Mouse (Mus musculus): ENCODE data around the gene Ifi213.
"Not testable (repeated sequence)": the region's sequence is repeated elsewhere in the genome, so short reads cannot be mapped to it uniquely, and the experiment has no call there.

Gene Ifi213

GRCm38 (mm10) chr1:173598838-173599494 lies at the start of gene Ifi213:
Ifi213 (minus strand) TSS chr1:173599274.
- DNase-seq (ENCODE audit: low spot score), result not testable (repeated sequence)

DNA sequence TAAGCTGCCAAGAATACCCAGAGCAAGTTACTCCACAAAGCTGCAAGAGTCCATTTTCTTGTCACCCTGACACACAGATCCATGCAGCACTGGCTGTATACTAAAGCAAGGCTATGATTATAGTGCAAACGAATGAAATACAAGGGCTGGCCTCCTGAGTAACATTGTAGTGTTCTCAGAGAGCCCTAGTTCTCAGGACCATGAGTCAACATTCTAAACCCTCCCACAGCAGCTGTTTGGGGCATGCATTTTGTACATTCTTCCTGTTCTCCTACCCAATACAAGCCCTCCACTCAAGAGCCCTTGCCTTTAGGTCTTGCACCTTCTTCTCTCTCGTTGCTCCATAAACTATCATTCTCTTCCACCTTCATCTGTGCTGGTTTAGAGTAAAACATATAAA lies 46.3 kb upstream of the Ifi213 start:
- no peak for DNase-seq (ENCODE audit: low spot score)

DNA sequence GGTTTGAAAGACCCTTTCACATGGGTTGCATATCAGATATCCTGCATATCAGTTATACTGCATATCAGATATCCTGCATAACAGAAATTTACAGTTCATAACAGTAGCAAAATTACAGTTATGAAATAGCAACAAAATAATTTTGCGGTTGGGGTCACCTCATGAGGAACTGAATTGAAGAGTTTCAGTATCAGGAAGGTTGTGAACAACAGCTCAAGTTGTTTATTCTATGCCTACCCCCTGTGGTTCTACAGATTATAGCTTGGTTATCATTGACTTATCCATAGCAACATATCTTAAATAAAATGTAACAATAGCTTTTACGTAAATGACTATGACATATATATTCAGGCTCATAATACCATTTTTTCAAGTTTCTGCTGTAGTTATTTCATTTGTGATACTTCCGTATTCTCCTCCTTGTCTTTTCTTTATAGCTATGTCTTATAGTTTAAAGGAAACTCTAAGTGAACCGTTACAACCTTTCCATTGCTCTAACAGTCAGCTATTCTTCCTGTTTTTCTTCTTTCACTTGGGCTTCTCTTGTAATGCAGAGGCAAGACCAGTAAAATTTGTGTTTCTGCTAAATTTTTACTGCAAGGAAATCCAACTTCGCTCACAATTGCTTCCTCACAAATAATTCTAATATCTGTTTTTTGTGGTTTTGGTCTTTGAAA lies 35.0 kb upstream of the Ifi213 start:
- DNase-seq (ENCODE audit: low spot score), result no peak

- DNase-seq (ENCODE audit: low spot score), result not testable (repeated sequence)
These were observed 31.5 kb upstream of the Ifi213 start, which contains the start of gene Ifi209 for GRCm38 (mm10) chr1:173630622-173631021. Ifi209 (plus strand) TSS chr1:173630917.

- DNase-seq (ENCODE audit: low spot score), result no peak
These were observed 27.6 kb upstream of the Ifi213 start for GRCm38 (mm10) chr1:173626686-173627085.

DNA sequence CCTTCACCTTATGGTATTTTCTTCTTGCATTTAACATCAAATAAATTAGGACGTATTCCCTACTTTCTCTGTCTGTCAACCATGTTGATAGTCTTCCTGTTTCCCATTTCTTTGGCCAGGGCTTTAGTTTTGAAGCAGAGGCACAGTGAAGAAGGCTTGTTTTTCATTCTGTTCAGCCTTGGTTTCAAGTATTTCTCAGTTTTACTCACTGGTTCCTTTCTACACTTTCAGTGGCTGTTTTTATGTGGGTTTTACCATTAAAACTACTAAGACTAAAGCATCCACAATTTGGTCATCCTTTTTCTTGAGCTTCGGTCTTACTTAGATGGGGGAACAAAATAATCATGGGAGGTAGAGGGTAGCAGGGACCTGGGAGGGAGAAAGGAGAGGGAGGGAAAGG lies 25.0 kb upstream of the Ifi213 start:
- no peak for DNase-seq (ENCODE audit: low spot score)

DNA sequence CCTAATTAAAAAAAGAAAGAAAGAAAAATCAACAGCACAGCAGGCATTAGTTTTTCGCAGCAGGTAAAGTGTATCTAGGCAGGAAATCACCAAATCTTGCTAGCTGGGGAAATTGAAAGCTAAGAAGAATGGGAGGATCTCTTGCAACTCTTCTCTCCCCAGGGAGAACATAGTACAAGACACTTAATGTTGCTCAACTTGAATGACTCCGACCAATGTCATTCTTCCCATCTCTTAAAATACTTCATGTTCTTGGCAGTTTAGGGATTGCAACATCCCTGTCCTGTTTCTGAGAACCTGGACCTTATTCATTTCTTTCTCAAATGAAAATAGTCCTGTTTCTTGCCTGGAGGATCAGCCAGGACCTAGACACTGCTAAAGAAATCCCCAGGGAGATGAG lies 23.1 kb upstream of the Ifi213 start:
- not testable (repeated sequence) for DNase-seq (ENCODE audit: low spot score)

DNA sequence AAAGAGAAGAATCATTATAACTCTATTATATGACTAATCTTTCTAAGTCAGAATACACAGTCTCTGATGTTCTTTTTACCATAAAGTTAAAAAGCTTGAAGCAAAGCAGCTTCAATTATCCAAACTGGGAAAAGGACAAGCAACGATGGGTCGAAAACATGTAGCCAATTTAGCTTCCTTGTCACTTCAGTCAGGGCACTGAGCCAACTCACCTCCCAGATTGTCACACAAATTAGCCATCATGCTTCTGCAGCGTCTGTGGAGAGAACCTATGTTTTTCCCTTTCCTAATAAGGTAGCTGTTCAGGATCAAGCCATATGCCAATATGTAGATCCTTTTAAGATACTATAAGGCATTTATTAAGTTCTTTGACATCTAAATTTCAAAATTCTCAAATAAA lies 11.2 kb upstream of the Ifi213 start:
- DNase-seq (ENCODE audit: low spot score), result not testable (repeated sequence)

GRCm38 (mm10) chr1:173589698-173590097 lies 9.4 kb downstream of the Ifi213 start:
- not testable (repeated sequence) for DNase-seq (ENCODE audit: low spot score)

GRCm38 (mm10) chr1:173579921-173580585 lies 19.0 kb downstream of the Ifi213 start:
- no peak for DNase-seq (ENCODE audit: low spot score)

DNA sequence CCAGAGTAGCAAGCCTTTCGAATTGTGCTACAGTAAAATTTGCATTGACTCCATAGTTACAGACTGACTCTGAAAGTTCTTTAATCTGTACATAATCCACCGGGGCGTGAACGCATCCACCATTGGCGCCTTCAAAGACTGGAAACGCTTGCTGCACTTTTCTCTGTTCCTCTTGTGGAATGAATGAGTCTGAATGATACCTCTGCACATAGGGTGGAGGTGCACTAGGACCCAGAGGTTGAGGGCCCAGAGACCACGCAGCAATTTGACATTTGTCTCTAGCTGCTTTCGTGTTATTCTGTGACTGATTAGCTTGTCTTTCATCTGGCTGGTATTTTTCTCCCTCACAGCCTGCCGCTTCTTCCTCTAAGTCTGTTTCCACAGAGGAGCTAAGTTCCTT lies 20.0 kb downstream of the Ifi213 start:
- no peak for DNase-seq (ENCODE audit: low spot score)

DNA sequence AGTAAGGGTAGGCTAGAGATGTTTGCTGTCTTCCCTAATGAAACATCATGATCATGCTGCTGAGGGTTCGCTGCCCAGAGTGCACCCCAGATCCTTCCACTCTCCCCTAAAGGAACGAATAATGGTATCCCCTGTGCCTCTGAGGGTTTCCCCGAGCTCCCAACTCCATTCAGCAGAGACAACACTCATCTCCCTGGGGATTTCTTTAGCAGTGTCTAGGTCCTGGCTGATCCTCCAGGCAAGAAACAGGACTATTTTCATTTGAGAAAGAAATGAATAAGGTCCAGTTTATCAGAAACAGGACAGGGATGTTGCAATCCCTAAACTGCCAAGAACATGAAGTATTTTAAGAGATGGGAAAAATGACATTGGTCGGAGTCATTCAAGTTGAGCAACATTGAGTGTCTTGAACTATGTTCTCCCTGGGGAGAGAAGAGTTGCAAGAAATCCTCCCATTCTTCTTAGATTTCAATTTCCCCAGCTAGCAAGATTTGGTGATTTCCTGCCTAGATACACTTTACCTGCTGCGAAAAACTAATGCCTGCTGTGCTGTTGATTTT lies 48.5 kb downstream of the Ifi213 start:
- DNase-seq (ENCODE audit: low spot score), result not testable (repeated sequence)

DNA sequence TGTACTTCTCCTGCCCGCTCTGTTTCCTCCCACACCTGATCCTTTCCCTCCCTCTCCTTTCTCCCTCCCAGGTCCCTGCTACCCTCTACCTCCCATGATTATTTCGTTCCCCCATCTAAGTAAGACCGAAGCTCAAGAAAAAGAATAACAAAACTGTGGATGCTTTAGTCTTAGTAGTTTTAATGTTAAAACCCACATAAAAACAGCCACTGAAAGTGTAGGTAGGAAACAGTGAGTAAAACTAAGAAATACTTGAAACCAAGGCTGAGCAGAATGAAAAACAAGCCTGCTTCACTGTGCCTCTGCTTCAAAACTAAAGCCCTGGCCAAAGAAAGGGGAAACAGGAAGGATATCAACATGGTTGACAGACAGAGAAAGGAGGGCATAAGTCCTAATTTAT lies 50.3 kb downstream of the Ifi213 start:
- DNase-seq (ENCODE audit: low spot score), result not testable (repeated sequence)

DNA sequence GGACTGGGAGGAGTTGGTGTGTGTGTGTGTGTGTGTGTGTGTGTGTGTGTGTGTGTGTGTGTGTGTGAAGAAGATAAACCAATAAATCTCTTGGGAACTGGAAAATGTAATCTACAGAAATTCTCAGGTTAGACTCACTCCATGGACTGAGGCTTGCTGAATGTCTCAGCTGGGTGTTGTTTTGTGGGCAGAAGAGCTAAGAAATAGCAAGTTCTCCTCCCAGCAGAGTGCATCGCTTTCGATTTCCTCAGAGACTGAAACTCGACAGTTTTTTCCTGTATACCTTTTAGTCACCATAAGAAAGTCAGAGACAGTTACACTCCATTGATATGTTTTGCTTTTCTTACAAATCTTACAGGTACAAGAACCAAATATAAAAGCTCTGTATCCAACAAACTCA lies 63.3 kb downstream of the Ifi213 start, which contains the start of gene Ifi214:
Gene Ifi214, minus strand, starts transcription at position 167 of the 400 bp plus-strand sequence.
- not testable (repeated sequence) for DNase-seq (ENCODE audit: low spot score)

- no peak for DNase-seq (ENCODE audit: low spot score)
These were observed 77.6 kb downstream of the Ifi213 start for GRCm38 (mm10) chr1:173521452-173521851.
